Mouse (Mus musculus) stomach, embryonic 16.5 days (tissue): ENCODE results near the gene Gm17581. TPM values are rescaled to one million over a fixed set of nuclear protein-coding genes. Genes with fewer than 3 reads are reported as not detected.

Experiments
- ATAC-seq: fragments of 200-750 bp; cut with Nextera tagmentation; 2 replicates; pipeline ENCODE4 v1.8.0; 2017; ENCODE audit warnings: moderate number of reproducible peaks, moderate TSS enrichment; ENCODE audit not compliant: insufficient read depth, low FRiP score
- H3K27ac ChIP-seq: fragments of 300-500 bp; sonication (generic); 2 replicates; pipeline ENCODE4 v1.5.1; 2014; ENCODE audit warnings: low read length
- H3K27me3 ChIP-seq: fragments of 300-500 bp; sonication (generic); 2 replicates; pipeline ENCODE4 v1.6.1; 2014; ENCODE audit warnings: low read length, control low read depth, mixed read lengths; ENCODE audit not compliant: control insufficient read depth, insufficient read depth
- H3K36me3 ChIP-seq: fragments of 300-500 bp; sonication (generic); 2 replicates; pipeline ENCODE4 v1.6.1; 2014; ENCODE audit warnings: low read length; ENCODE audit not compliant: control insufficient read depth, insufficient read depth
- H3K4me1 ChIP-seq: fragments of 300-500 bp; sonication (generic); 2 replicates; pipeline ENCODE4 v1.6.1; 2014; ENCODE audit warnings: low read length, control low read depth, mixed read lengths; ENCODE audit not compliant: control insufficient read depth, insufficient read depth
- H3K4me2 ChIP-seq: fragments of 300-500 bp; sonication (generic); 2 replicates; pipeline ENCODE4 v1.6.1; 2014; ENCODE audit warnings: low read depth, low read length, mixed read lengths
- H3K4me3 ChIP-seq: fragments of 300-500 bp; sonication (generic); replicated peaks from 2 replicates; pipeline ENCODE4 v1.5.1; 2014; ENCODE audit warnings: mild to moderate bottlenecking, low read length
- H3K9ac ChIP-seq: fragments of 300-500 bp; sonication (generic); 2 replicates; pipeline ENCODE4 v1.6.1; 2014; ENCODE audit warnings: low read length
- H3K9me3 ChIP-seq: fragments of 300-500 bp; sonication (generic); replicated peaks from 2 replicates; pipeline ENCODE4 v1.6.1; 2016; ENCODE audit warnings: low read length, control low read depth; ENCODE audit not compliant: control insufficient read depth
- WGBS: fragments of 180-500 bp; shearing (Covaris S2); extraction: QIAGEN DNeasy Blood & Tissue Kit; methylation state at CpG from one replicate; pipeline ENCODE4 v1.1.7; 2014; 5-methylcytosine and 5-hydroxymethylcytosine counted together
- polyA plus RNA-seq: library from polyadenylated mRNA; unstranded; fragments of >200 nt; fragmentation: Nextera tagmentation; extraction: Ambion mirVana; gene quantifications from 2 replicates; pipeline ENCODE4 v1.2.1, GENCODE M21; 2015

Gm17581 gene
- polyA plus RNA-seq, 1 experiment from 2014 or later: not detected

GRCm38 (mm10) chr2:155743351-155743750 is 7.7 kb upstream of the Gm17581 start:
- H3K27ac ChIP-seq: 0 out of 2 replicates have a peak overlapping the region, but pooled peaks have one; percentile 15
- H3K4me1 ChIP-seq: peaks cover 7% of the 10 kb centered on the region; the same call in 1 of the 2 replicates
- 74% methylated on average over 9 of the region's 9 CpGs for WGBS

GRCm38 (mm10) chr2:155742931-155743337 is 7.3 kb upstream of the Gm17581 start:
- peaks cover 7% of the 10 kb centered on the region; the same call in 1 of the 2 replicates for H3K4me1 ChIP-seq
- WGBS: 50% methylated on average over 12 of the region's 12 CpGs
- no peak overlapping the region for H3K9ac ChIP-seq
- H3K27ac ChIP-seq: peak overlapping the region; percentile 15; the same call in 1 of the 2 replicates
- H3K4me2 ChIP-seq: no peak overlapping the region
- peak; percentile 68; the same call in 1 of the 2 replicates for ATAC-seq
- H3K4me3 ChIP-seq: no peak overlapping the region
- no peaks in the 10 kb centered on the region for H3K9me3 ChIP-seq
- H3K27me3 ChIP-seq: no peaks in the 10 kb centered on the region
- no peaks in the 10 kb centered on the region for H3K36me3 ChIP-seq

More at GRCm38 (mm10) chr2:155743351-155743750, 7.7 kb upstream of the Gm17581 start:
- H3K4me3 ChIP-seq: no peak overlapping the region
- H3K4me2 ChIP-seq: no peak overlapping the region
- no peak overlapping the region for H3K9ac ChIP-seq
- no peaks in the 10 kb centered on the region for H3K9me3 ChIP-seq
- no peaks in the 10 kb centered on the region for H3K36me3 ChIP-seq
- ATAC-seq: no peak
- H3K27me3 ChIP-seq: no peaks in the 10 kb centered on the region

- H3K9ac ChIP-seq: no peak overlapping the region
- H3K27ac ChIP-seq: no peak overlapping the region; the same call in 1 of the 2 replicates
- no peak overlapping the region for H3K4me3 ChIP-seq
- no peaks in the 10 kb centered on the region for H3K27me3 ChIP-seq
- 63% methylated on average over 11 of the region's 11 CpGs for WGBS
- no peaks in the 10 kb centered on the region for H3K36me3 ChIP-seq
- 0 out of 2 replicates have a peak, but pooled peaks have one; percentile 24 for ATAC-seq
- H3K9me3 ChIP-seq: no peaks in the 10 kb centered on the region
- H3K4me1 ChIP-seq: peaks cover 7% of the 10 kb centered on the region; the same call in 1 of the 2 replicates
- H3K4me2 ChIP-seq: no peak overlapping the region
Observed at GRCm38 (mm10) chr2:155742211-155742610, 6.5 kb upstream of the Gm17581 start.

GRCm38 (mm10) chr2:155737803-155738202 is 2.1 kb upstream of the Gm17581 start:
- WGBS: 66% methylated on average over 9 of the region's 9 CpGs
- Histone ChIP-seq H3K27ac (no peak overlapping the region), H3K4me3 (no peak overlapping the region), H3K4me1 (peaks cover 1% of the 10 kb centered on the region; the same call in 1 of the 2 replicates), H3K9me3 (no peaks in the 10 kb centered on the region), H3K27me3 (no peaks in the 10 kb centered on the region), H3K9ac (no peak overlapping the region), H3K4me2 (no peak overlapping the region), H3K36me3 (no peaks in the 10 kb centered on the region)
- no peak for ATAC-seq

- no peak for ATAC-seq
- Histone ChIP-seq H3K9ac (no peak overlapping the region), H3K27me3 (no peaks in the 10 kb centered on the region), H3K4me1 (no peaks in the 10 kb centered on the region), H3K36me3 (no peaks in the 10 kb centered on the region), H3K4me3 (no peak overlapping the region), H3K9me3 (no peaks in the 10 kb centered on the region), H3K27ac (no peak overlapping the region), H3K4me2 (no peak overlapping the region)
- 65% methylated on average over 6 of the region's 6 CpGs for WGBS
Observed at GRCm38 (mm10) chr2:155736936-155737335, 1.3 kb upstream of the Gm17581 start.

GRCm38 (mm10) chr2:155735080-155735479 is 586 bp downstream of the Gm17581 start:
- Histone ChIP-seq H3K27me3 (no peaks in the 10 kb centered on the region), H3K4me3 (no peak overlapping the region), H3K4me2 (no peak overlapping the region), H3K27ac (0 out of 2 replicates have a peak overlapping the region, but pooled peaks have one; percentile 24), H3K9me3 (no peaks in the 10 kb centered on the region), H3K9ac (no peak overlapping the region), H3K4me1 (no peaks in the 10 kb centered on the region), H3K36me3 (no peaks in the 10 kb centered on the region)
- 52% methylated on average over 5 of the region's 5 CpGs for WGBS
- no peak for ATAC-seq

- Histone ChIP-seq H3K4me1 (peaks cover 5% of the 10 kb centered on the region; the same call in 1 of the 2 replicates), H3K4me3 (peak within 1 kb of the TSS; percentile 92), H3K27ac (peak within 1 kb of the TSS; percentile 62), H3K36me3 (0 out of 2 replicates have a peak, but pooled peaks cover 4% of the 10 kb centered on the region), H3K9me3 (no peaks in the 10 kb centered on the region), H3K4me2 (peak within 1 kb of the TSS; percentile 75), H3K9ac (peak within 1 kb of the TSS; percentile 84), H3K27me3 (no peaks in the 10 kb centered on the region)
- WGBS: 0% methylated on average over 33 of the region's 33 CpGs
- peak; percentile 87 for ATAC-seq
Observed at GRCm38 (mm10) chr2:155729158-155729645, 6.5 kb downstream of the Gm17581 start, which contains the start of gene Edem2. Gene Edem2 (minus strand): TSS chr2:155729475.

- H3K4me2 ChIP-seq: peak overlapping the region; percentile 75
- ATAC-seq: peak; percentile 8; the same call in 1 of the 2 replicates
- peak overlapping the region; percentile 62 for H3K27ac ChIP-seq
- peak overlapping the region; percentile 84 for H3K9ac ChIP-seq
- no peaks in the 10 kb centered on the region for H3K9me3 ChIP-seq
- peaks cover 4% of the 10 kb centered on the region; the same call in 1 of the 2 replicates for H3K36me3 ChIP-seq
- H3K27me3 ChIP-seq: no peaks in the 10 kb centered on the region
- 4% methylated on average over 15 of the region's 15 CpGs for WGBS
- H3K4me1 ChIP-seq: peaks cover 5% of the 10 kb centered on the region; the same call in 1 of the 2 replicates
- H3K4me3 ChIP-seq: peak overlapping the region; percentile 92
Observed at GRCm38 (mm10) chr2:155728742-155729141, 6.9 kb downstream of the Gm17581 start.

- peaks cover 5% of the 10 kb centered on the region; the same call in 1 of the 2 replicates for H3K4me1 ChIP-seq
- peaks cover 4% of the 10 kb centered on the region; the same call in 1 of the 2 replicates for H3K36me3 ChIP-seq
- 52% methylated on average over 7 of the region's 7 CpGs for WGBS
- H3K9me3 ChIP-seq: no peaks in the 10 kb centered on the region
- peak overlapping the region; percentile 92; the same call in 1 of the 2 replicates for H3K4me3 ChIP-seq
- H3K9ac ChIP-seq: no peak overlapping the region
- peak overlapping the region; percentile 5; the same call in 1 of the 2 replicates for H3K27ac ChIP-seq
- no peaks in the 10 kb centered on the region for H3K27me3 ChIP-seq
- ATAC-seq: peak; percentile 74
- peak overlapping the region; percentile 75 for H3K4me2 ChIP-seq
Observed at GRCm38 (mm10) chr2:155727764-155728395, 7.8 kb downstream of the Gm17581 start.
